Mouse (Mus musculus): Measurements from ENCODE around the gene Col15a1.

Gene Col15a1

DNA sequence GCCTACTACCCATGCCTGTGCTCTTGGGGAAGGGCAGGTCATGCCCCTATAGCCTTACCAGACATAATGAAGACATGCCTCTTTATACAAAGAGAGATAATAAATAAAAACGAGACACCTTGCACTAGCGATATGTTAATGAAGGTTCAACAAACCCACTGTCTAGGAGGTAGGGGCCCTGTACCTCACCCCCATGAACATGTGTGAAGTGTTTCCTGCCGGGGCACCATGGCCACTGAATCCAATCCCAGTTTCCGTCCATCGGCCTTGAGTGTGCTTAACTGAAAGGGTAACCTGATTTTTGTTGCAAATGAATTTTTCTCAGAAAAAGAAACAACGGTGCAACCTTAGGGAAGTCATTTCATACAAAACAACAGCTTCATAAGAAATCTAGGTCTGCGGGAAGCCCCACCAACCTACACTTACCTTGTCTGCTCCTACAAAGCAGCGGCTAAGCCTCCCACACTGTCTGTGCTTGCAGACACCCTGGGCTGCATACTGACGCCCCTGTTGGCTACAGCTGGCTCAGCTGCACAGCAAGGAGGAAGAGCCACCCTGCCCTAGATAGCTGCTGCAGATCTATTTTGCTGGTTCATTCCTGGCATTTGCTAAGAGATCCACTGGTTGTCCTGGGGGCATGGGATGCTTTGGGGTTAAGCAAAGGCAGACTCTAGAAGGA is 64.6 kb downstream of the Col15a1 start:
- no peak for DNase-seq (ENCODE audit: low read depth, low spot score)

DNA sequence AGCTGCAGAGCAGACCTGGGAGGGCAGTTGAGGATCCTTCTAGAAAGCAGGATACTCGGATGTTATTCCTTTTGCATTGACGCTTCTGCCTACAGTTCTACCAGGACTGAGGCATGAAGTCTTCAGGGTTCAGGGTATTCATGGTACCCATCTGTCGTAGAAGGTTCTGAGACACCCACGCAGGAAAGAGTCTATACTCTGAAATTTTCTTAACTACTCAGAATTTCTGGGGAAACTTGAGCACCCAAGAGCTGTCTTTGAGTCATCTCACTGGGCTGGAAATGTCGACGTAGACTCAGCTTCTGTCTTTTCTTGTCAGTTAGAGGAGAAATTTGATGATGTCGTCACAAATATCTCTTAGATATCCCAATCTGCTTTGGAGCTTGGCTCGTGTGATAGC is 65.8 kb downstream of the Col15a1 start:
- DNase-seq (ENCODE audit: low read depth, low spot score), result no peak

DNA sequence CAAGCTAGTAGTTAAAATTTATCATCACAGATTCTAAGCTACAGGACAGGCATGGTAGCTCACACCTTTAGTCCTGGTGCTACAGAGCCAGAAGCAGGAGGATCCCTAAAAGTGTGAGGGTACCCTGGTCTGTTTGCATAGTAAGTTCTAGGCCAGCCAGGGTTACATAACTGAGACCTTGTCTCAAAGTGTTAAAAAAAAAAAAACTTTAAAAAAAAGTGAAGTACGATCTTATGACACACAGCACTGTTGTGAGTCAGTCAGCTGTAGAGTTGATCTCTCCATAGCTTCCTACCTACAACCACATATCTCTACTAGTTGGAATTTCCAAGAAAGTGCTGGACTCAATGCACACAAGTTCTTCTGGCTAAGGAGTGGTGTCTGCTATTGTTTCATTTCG is 67.0 kb downstream of the Col15a1 start:
- no peak for DNase-seq (ENCODE audit: low read depth, low spot score)

DNA sequence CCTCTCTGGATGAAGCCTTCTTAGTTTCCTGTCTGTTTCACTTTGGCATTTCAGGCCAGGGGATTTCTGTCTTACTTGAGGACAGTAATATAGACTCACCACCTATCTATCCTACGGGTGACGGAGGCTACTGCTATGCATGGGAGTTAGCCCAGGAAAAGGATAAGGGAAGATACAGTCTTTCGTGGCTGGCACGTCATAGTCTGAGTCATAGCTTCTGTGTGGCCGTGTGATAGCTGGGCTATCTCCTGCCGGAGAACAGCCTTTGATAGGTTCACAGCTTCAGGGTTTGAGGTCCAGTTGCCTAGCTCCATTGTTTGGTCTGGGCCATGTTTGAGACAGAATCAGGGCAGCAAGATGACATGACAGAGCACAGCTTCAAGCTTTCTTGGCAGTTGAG is 70.4 kb downstream of the Col15a1 start:
- DNase-seq (ENCODE audit: low read depth, low spot score), result no peak

DNA sequence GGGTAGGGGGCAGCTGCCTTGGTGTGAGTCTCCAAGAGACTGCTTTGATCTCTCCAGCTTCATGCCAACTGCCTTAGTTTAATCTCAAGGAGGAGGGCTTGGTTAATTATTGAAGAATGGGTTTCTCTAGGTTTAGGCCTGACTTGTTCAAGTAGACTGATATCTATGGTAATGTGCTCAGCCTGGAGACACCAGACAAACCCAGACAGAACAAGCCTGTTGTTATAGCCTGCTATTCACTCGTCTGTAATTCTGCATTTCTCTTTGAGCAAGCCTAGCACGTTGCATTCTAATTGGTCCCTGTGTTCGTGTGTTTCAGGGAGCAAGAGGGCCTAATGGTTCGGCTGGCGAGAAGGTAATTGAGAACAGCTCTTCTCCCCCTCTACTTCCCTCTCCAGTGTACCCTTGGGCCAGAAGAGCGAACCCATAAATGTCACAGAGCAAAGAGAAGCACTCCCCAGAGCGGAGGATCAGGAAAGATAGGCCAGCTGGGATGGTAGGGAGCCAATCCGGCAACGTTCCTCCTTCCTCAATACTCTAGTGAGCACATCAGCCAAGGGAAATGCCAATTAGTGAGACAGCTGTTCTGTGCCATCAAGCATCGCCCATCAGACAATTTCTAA is 71.2 kb downstream of the Col15a1 start:
- DNase-seq (ENCODE audit: low read depth, low spot score), result no peak

DNA sequence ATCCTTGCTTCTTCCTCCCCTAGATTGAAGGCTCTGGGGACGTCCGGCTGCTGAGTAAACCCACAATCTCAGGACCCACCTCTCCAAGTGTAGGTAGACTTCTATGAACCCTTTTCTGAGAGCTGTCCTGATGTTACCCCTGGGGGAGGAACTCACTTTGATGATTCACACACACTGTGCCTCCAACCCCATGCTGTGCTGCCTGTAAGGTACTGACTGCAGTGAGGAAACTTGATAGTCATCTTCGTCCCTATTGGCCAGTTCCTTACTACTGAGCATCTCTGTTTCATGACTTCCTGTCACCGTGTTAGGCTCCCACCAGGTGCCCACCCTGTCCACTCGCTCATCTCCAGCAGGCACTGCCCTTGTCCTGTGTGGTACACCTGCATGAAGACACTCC is 72.2 kb downstream of the Col15a1 start:
- DNase-seq (ENCODE audit: low read depth, low spot score), result no peak

DNA sequence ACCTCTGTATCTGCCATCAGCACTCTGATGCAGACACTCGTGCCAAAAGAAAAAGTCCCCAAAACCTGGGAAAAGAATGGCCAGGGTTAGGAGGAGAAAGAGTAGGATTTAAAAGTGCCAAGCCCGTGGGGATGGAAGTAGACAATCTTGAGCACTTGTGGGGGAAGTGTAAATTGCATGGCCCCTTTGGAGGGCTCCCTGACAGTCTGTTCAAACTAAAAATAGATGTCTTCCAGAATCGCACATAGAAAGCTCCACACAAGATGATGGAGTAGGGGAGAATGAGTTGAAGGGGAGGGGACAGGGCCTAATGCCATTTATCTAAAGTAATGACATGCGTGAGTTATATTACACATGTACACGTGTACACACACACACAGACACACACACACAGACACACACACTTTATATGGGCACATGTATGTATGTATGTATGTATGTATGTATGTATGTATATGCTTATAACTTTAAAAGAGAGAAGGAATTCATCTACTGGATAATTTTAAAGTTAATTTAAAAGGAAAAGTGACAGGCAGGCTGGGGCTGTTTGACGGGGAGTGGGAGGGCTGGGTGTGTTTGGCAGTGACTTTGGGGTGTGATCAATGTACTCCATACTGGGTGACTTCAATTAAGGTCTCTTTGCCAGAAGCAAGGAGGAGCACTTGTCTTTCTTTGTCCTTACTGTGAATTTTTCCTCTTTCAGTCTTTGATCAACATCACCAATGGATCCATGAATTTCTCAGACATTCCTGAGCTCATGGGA is 74.1 kb downstream of the Col15a1 start:
- no peak for DNase-seq (ENCODE audit: low read depth, low spot score)

DNA sequence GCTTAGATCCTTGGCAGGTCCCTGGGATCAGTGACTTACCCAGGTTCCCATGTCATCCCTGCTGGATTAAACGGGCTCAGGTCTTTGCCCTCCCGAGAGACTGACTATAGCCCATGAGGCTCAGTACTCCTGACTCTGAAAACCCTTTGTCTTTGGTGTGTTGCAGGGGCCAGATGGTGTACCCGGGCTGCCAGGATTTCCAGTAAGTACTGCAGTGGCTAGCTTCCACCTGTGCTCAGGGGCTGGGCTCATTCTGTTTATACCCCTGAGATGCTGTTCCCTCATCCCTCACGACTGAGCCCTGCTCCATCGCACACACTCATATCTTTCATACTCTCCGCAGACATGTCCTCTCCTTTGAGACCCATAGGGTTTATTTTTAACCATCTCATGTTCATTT is 76.3 kb downstream of the Col15a1 start:
- DNase-seq (ENCODE audit: low read depth, low spot score), result no peak

DNA sequence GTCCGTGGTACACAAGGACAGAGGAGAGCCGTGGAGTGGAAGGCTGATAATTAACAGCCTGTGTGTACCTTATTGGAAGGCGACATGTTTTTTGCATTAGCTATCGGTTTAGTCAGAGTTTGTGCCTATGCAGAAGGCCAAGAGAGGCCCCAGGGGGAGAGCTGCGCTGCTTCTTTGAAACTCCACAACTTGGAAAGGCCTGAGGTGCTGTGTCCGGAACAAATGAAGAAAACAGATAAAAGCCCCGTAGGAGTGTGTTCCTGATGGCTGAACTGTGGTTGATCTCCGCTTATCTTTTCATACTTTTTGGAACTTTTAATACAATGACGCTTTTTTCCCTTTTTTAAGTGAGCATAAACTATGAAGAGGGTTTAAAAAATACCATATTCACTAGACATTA is 76.9 kb downstream of the Col15a1 start:
- DNase-seq (ENCODE audit: low read depth, low spot score), result no peak

DNA sequence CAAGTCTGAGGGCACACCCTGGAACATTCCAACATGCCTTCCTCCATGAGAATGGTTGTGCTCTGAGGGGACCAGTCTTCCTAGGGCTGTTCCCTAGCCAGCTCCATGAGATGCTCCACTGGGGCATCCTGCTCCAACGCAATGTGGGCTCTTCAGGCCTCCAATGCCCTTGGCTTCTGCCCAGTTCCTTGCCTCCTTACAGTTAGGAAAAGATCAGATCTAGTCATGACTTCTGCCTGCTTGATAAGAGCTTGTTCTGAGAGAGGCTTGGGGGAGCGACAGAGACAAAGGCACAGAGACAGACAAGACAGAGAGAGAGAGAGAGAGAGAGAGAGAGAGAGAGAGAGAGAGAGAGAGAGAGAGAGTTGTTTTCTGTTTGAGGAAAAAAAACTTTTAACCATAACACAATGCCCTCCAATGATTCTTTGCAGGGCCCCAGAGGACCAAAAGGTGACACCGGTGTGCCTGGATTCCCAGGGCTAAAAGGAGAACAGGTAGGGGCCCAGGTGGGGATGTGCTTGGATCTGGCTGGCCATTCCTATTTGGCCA is 78.7 kb downstream of the Col15a1 start:
- DNase-seq (ENCODE audit: low read depth, low spot score), result peak; percentile 14

DNA sequence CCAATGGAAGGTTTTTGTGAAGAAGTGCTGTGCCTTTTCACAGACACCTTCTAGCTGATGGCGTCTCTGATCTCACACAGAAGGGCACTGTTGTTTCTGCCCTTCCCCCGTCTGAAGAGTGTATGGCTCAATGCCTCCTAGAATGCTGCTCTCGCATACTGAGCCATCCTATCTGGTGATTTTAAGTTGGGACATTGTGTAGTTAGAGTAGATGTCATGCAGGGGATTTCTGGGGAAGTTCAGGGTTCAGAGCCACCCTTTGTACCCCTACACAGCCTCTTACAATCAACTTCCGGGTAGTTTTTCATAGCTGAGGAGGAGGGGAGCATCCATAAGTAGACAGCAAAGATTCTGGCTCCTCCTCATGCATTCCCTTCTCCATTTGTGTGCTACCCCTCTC is 79.5 kb downstream of the Col15a1 start:
- no peak for DNase-seq (ENCODE audit: low read depth, low spot score)

DNA sequence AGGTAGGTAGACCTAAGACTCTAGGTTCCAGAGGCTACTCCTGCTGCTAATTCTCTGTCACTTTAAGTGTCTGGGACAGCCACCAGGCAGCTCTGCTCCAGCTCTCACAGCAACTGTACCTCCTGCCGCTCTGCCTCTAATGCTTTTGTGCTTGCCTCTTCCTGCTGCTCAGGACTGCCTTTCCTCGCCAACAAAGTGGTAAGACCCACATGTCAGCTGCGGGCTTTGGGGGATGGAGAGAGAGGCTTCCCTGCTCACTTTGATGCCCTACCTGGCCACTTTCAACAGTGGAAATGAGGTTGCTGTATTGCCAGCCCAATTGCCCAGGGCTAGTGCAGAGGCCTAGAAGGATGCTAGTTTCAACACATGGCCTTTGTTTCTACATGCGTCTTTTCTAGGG is 80.3 kb downstream of the Col15a1 start:
- DNase-seq (ENCODE audit: low read depth, low spot score), result no peak

DNA sequence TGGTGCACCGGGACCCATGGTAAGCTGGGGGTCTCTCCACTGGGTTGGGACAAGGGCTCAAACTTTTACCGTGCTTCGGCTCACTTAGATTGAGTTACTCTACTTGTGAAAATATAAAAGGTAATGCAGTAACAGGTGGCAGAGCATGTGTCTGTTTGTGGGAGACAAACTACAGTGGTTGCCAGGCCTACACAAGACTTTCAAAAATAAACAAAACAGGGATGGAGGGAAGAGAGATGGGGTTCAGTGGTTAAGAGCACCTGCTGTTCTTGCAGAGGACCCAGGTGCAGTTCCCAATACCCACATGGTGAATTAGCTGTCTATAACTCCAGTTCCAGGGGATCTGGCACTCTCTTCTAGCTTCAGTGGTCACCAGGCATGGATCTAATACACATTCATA is 81.6 kb downstream of the Col15a1 start:
- DNase-seq (ENCODE audit: low read depth, low spot score), result no peak

DNA sequence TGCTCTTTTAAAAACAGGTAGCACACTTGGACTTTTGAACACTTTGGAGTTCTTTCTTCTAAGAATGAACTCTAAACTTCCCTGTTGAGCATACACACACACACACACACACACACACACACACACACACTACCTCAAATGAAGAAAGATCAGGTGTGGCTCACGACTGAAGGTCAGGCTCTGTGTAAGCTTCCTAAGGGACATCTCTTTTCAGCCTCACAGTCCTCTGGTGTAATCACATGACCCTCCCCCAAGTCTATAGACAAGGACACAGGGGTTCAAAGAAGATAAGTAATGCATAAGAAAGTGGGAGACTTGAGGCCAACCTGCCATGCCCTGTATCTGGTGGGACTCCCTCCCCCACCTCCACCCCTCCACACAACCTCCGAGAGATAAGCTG is 82.5 kb downstream of the Col15a1 start:
- DNase-seq (ENCODE audit: low read depth, low spot score), result no peak

DNA sequence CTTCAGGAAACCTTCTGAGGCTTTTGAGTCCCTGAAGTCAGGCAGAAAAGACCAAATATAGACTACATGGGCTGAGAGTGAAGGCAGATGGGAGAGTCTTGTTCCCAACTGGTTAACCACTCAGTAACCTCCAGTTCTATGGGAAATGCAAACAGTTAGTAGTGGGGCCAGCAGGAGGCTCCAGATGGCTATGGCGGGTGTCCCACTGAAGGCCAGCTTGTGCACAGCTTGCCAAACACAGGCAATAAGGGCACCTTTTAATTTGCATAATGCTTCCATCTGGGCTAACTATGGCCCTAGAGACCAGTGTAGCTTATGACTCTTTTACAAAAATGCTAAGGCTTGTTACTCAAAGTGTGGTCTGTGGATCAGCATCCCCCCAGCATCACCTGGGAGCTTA is 83.1 kb downstream of the Col15a1 start:
- DNase-seq (ENCODE audit: low read depth, low spot score), result no peak

DNA sequence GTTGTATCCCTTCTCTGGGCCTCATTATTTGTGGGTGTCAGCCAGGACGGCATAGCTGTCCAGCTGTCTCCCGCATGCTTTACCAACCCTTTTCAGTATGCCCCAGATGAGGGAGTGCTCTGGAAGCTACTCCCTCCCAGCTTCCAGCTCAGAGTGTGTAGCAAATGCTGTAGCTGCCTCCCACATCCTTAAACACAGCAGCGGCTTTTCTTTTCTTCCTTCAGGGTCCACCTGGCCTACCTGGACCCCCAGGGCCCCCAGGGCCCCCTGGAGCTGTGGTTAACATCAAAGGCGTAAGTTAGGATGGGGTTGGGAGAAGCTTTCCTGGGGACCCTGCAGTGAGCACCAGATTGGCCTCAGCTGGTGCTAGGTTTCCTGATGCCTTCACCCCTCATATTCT is 85.0 kb downstream of the Col15a1 start:
- DNase-seq (ENCODE audit: low read depth, low spot score), result no peak

DNA sequence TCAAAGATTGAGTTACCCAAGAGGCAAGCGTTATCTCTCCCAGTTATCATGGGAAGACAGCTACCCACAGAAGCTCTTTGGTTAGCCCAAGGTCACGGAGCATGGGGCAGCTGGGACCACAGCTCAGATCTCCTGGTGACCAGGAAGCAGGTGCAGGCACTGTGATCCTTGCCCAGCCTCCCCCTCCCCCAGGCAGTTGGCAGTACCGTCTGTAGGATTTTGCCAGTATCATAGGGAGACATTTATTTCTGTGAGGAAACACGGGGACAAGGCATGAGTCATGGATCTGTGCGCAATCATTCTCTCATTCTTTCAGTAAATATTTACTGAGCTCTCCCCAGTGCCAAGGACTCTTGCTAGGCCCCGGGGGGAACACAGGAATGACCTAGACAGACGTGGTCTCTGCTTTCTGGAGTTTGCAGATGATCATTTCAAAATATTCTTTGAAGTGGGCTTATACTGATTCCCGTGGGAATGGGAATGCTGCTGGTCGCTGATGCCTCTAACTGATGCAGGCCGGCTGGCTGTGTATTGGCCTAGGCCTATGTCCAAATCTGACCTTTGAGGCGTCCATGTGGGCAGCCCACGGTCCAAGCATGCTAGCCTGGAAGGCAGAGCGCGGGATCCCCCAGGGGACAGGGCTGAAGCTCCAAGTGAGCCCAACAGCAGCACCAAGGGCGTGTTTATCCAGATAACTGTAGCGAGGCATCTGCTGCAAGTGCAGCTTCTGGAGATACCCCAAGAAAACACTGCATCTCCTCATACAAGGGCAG is 86.0 kb downstream of the Col15a1 start:
- DNase-seq (ENCODE audit: low read depth, low spot score), result no peak

DNA sequence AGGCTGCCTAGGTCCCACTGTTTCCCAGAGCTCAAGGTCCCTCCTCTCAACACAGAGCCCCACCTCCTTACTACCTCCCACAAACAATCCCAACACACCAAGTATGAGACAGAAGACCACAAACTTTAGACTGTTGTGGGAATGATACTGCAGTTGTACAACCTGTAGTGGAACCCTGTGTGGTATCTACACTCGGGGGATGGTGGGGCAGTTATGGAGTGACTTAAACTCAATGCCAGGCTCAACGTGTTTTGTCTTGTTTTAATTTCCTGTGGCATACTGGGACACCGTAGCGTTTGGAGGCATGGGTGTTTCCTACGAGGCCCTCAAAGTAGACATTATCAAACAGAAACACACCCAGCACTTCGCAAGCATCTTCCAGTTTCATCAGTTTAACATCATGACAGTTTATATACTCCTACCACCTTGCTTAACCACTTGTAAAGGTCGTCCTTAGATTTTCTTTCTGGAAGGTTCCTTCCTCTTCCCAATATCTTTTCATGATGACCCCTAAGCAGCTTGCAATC is 86.6 kb downstream of the Col15a1 start:
- DNase-seq (ENCODE audit: low read depth, low spot score), result no peak

DNA sequence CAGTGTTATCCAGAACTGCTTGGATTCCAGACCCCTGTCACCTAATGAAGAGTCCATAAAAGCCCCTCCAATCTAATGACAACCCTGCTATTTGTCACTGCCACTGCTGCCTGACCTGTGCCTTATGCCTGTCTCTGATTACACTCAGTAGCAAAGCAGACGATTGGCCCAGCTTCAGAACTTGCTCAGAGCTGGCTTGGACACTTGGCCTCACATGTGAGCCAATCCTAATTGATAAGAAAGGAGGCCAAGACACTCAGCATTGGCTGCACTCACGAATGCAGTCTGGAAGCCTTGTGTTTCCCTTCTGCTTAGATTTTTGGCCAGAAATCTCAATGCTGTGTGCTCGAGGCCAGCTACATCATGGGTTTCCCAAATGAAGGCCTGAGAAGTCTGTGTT is 87.6 kb downstream of the Col15a1 start:
- DNase-seq (ENCODE audit: low read depth, low spot score), result no peak

DNA sequence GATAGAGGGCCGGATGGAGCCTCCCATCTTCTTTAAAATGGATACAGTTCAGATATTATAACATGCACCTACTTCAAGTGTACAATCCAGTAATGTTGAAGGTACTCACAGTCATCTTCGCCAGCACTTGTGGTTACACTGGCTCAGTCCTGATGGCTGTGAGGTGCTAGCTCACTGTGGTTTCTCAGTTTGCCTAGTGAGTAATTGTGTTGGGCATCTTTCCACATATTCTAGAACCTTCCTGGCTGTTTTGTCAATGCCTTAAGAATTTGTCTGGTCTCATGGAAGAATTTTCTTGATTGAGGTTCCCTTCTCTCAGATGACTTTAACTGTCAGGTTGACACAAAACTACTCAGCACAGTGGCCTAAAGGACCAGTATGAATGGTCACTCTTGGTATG is 92.7 kb downstream of the Col15a1 start:
- no peak for DNase-seq (ENCODE audit: low read depth, low spot score)

DNA sequence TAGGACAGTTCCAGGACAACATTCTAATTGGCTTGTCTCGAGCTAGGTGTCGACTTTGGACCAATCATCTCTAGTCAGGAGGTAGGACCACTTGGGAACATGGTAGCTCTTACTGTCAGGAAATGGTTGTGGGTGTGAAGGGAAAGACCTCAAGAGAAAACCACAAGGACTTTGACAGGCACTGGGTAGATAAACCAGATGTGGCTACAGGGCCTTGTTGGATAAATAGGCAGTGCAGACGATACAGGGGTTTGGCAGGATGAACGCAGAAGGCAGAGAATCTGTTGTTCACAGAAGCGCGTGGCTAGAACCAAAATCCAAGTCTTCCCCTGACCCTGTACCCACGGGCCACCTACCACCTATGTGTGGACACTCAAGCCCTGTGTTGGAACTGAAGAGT is 94.6 kb downstream of the Col15a1 start:
- no peak for DNase-seq (ENCODE audit: low read depth, low spot score)

Data from R1 (cell line).